In genomic region chr19:45232443-45233410, GRCm38 (mm10) we compare ENCODE assay signal across 10 mouse cellular contexts. TPM values are rescaled to one million over a fixed set of nuclear protein-coding genes. Genes with fewer than 3 reads are reported as not detected.
DNase-seq lines count a peak whose midpoint lies in the region; ATAC-seq and TF ChIP-seq lines count a peak whose summit lies in the region.
"Had no signal": no experiment of that assay in that cellular context is flagged by ENCODE, and none has a peak within 500 bp of the region (broad histone marks: within the 10 kb centered on the region; RNA-seq: fewer than 3 reads in every experiment).

No protein-coding gene starts in this region.

- peak; percentile 9 for DNase-seq in kidney, adult 2 months
- DNase-seq in kidney, adult 8-10 months: no peak
- DNase-seq in brain, embryonic 14.5 days (ENCODE audit: low read depth): peak; percentile 39
- peak; percentile 47 for DNase-seq in hindbrain, embryonic 10.5 days (ENCODE audit: low spot score)
- peak; percentile 46 for DNase-seq in midbrain, embryonic 14.5 days
- DNase-seq in adrenal gland, postnatal 4 days (ENCODE audit: low spot score in 2 of 2): no peak
- DNase-seq in left cerebral cortex, postnatal 4 days: no peak
- no peak for DNase-seq in MN1 (ENCODE audit: low spot score)
- DNase-seq: kidney, adult 11 months had no signal

- no peak overlapping the region for H3K4me2 ChIP-seq in midbrain, embryonic 14.5 days (ENCODE audit: low read length)

- H3K36me3 ChIP-seq in kidney, adult 2 months (ENCODE audit: control insufficient read depth, insufficient read depth, low read length): no peaks in the 10 kb centered on the region
- no peaks in the 10 kb centered on the region for H3K36me3 ChIP-seq in hindbrain, embryonic 10.5 days
- H3K36me3 ChIP-seq in midbrain, embryonic 14.5 days (ENCODE audit: control insufficient read depth, insufficient read depth, low read length): no peaks in the 10 kb centered on the region

- no peaks in the 10 kb centered on the region for H3K9me3 ChIP-seq in hindbrain, embryonic 10.5 days
- H3K9me3 ChIP-seq in midbrain, embryonic 14.5 days (ENCODE audit: control insufficient read depth, low read length): no peaks in the 10 kb centered on the region

- ATAC-seq in midbrain, embryonic 14.5 days (ENCODE audit: low FRiP score, low TSS enrichment): no peak

- H3K27ac ChIP-seq in kidney, adult 2 months (ENCODE audit: insufficient read depth, low read depth, low read length): no peak overlapping the region
- H3K27ac ChIP-seq in hindbrain, embryonic 10.5 days: no peak overlapping the region
- no peak overlapping the region for H3K27ac ChIP-seq in midbrain, embryonic 14.5 days (replicated peaks; ENCODE audit: low read depth, low read length)

- 6% methylated on average over 42 of the region's 42 CpGs for WGBS in kidney, adult 2 months
- WGBS in hindbrain, embryonic 10.5 days: 1% methylated on average over 42 of the region's 42 CpGs
- WGBS in midbrain, embryonic 14.5 days: 1% methylated on average over 42 of the region's 42 CpGs

- 0 out of 2 replicates have a peak, but pooled peaks cover 3% of the 10 kb centered on the region for H3K4me1 ChIP-seq in kidney, adult 2 months (ENCODE audit: control insufficient read depth, insufficient read depth, low read length)
- H3K4me1 ChIP-seq in hindbrain, embryonic 10.5 days (replicated peaks): peaks cover 65% of the 10 kb centered on the region
- H3K4me1 ChIP-seq in midbrain, embryonic 14.5 days (ENCODE audit: control insufficient read depth, insufficient read depth, low read length): 0 out of 2 replicates have a peak, but pooled peaks cover 4% of the 10 kb centered on the region

- H3K4me3 ChIP-seq in kidney, adult 2 months (ENCODE audit: insufficient read depth, low read depth, low read length): no peak overlapping the region
- H3K4me3 ChIP-seq in hindbrain, embryonic 10.5 days: peak overlapping the region; percentile 38
- no peak overlapping the region for H3K4me3 ChIP-seq in midbrain, embryonic 14.5 days (replicated peaks; ENCODE audit: low read depth, low read length)

- no peak for TF ChIP-seq POLR2A in kidney, adult 2 months (IDR thresholded peaks at IDR 0.05; ENCODE audit: low read depth, low read length)
- no peak for TF ChIP-seq POLR2A in brain, embryonic 14.5 days (IDR thresholded peaks at IDR 0.05; ENCODE audit: borderline replicate concordance, extremely low read depth, insufficient read depth, insufficient read length, poor library complexity, severe bottlenecking)

- peaks cover 49% of the 10 kb centered on the region for H3K27me3 ChIP-seq in kidney, adult 2 months (replicated peaks; ENCODE audit: control insufficient read depth, insufficient read depth, low read length)
- H3K27me3 ChIP-seq in hindbrain, embryonic 10.5 days (ENCODE audit: insufficient read depth, poor library complexity, severe bottlenecking): peaks cover 100% of the 10 kb centered on the region
- peaks cover 93% of the 10 kb centered on the region for H3K27me3 ChIP-seq in midbrain, embryonic 14.5 days (ENCODE audit: control insufficient read depth, insufficient read depth, low read length)

- TF ChIP-seq CTCF in kidney, adult 2 months (conservative IDR thresholded peaks at IDR 0.05; ENCODE audit: insufficient read depth, insufficient read length, low read depth, low read length): no peak
- no peak for TF ChIP-seq CTCF in brain, embryonic 14.5 days (IDR thresholded peaks at IDR 0.05; ENCODE audit: borderline replicate concordance, extremely low read depth, insufficient read depth, insufficient read length)

- no peak overlapping the region for H3K9ac ChIP-seq in midbrain, embryonic 14.5 days (replicated peaks; ENCODE audit: low read length)

- intact Hi-C loops in left cerebral cortex, postnatal 4 days (cut with DNase I): no loop called here

RNA-seq across cellular contexts. Expression of gene Lbx1, which starts 2.9 kb away (rescaled TPM):
- polyA plus RNA-seq in kidney, adult 2 months (2012; rRNA removed): 0.06 TPM in 1 of 2 replicates, not detected in the other
- polyA plus RNA-seq in brain, embryonic 14.5 days (2012; rRNA removed): 0.97 and 8.4 TPM in 2 replicates
- 1.4 and 8.9 TPM in 2 replicates for polyA plus RNA-seq in hindbrain, embryonic 10.5 days (2016; fragmentation: Nextera tagmentation; extraction: Ambion mirVana)
- 0.49 and 0.65 TPM in 2 replicates for polyA plus RNA-seq in midbrain, embryonic 14.5 days (2014; fragmentation: Nextera tagmentation; extraction: Ambion mirVana)
- under 1 TPM; 0.11 to 0.22 TPM for total RNA-seq in adrenal gland, postnatal 4 days (2021)
- total RNA-seq in left cerebral cortex, postnatal 4 days (2021): not detected
- polyA plus RNA-seq: liver, embryonic 16.5 days had no signal

Comparison
In these comparisons a context has a peak if more than half of its experiments do, and no peak if none do; other contexts are left out.
1. DNase-seq: peak in kidney, adult 2 months (single experiment), brain, embryonic 14.5 days (single experiment), hindbrain, embryonic 10.5 days (single experiment) and midbrain, embryonic 14.5 days (single experiment); none in kidney, adult 8-10 months (0 of 2), adrenal gland, postnatal 4 days (0 of 2), left cerebral cortex, postnatal 4 days (single experiment) and MN1 (single experiment).